Mouse (Mus musculus) urinary bladder, adult 18-20 months (tissue): Measurements from ENCODE around the gene Arhgdia.
"Not testable (repeated sequence)": the region's sequence is repeated elsewhere in the genome, so short reads cannot be mapped to it uniquely, and the experiment has no call there.

Source experiments
- DNase-seq, 2 experiments: peaks; one replicate each; pipeline ENCODE4 v3.0.0; 2022; ENCODE audit warnings: low spot score in 2 of 2, mixed read lengths in 2 of 2

Arhgdia gene

GRCm38 (mm10) chr11:120579316-120580107 is 1.9 kb downstream of the Arhgdia start:
- peak; percentile 36 to 71 for DNase-seq

GRCm38 (mm10) chr11:120578694-120579243 is 2.7 kb downstream of the Arhgdia start:
- no peak for DNase-seq

- DNase-seq = no peak
Observed at GRCm38 (mm10) chr11:120578024-120578693, 3.3 kb downstream of the Arhgdia start.

GRCm38 (mm10) chr11:120577211-120578023 is 4.0 kb downstream of the Arhgdia start:
- DNase-seq = no peak

- DNase-seq = no peak
Observed at GRCm38 (mm10) chr11:120576365-120576981, 5.0 kb downstream of the Arhgdia start.

GRCm38 (mm10) chr11:120575940-120576339 is 5.5 kb downstream of the Arhgdia start:
- DNase-seq = no peak

GRCm38 (mm10) chr11:120575046-120575445 is 6.4 kb downstream of the Arhgdia start:
- no peak for DNase-seq

GRCm38 (mm10) chr11:120574278-120574600 is 7.2 kb downstream of the Arhgdia start:
- no peak for DNase-seq

- DNase-seq = no peak
Observed at GRCm38 (mm10) chr11:120573585-120574277, 7.7 kb downstream of the Arhgdia start.

- DNase-seq = peak; percentile 98 to 100
Observed at GRCm38 (mm10) chr11:120572752-120573584, 8.5 kb downstream of the Arhgdia start, which contains the start of gene P4hb. P4hb (minus strand) TSS chr11:120573253.

- no peak for DNase-seq
Observed at GRCm38 (mm10) chr11:120572417-120572751, 9.0 kb downstream of the Arhgdia start.

GRCm38 (mm10) chr11:120571754-120572416 is 9.5 kb downstream of the Arhgdia start:
- DNase-seq = no peak

GRCm38 (mm10) chr11:120571122-120571521 is 10.3 kb downstream of the Arhgdia start:
- no peak for DNase-seq

GRCm38 (mm10) chr11:120568324-120568723 is 13.1 kb downstream of the Arhgdia start:
- DNase-seq = no peak

- DNase-seq = no peak
Observed at GRCm38 (mm10) chr11:120565114-120565513, 16.3 kb downstream of the Arhgdia start.

- DNase-seq = no peak
Observed at GRCm38 (mm10) chr11:120562949-120563348, 18.5 kb downstream of the Arhgdia start.

GRCm38 (mm10) chr11:120560952-120561728 is 20.3 kb downstream of the Arhgdia start:
- no peak for DNase-seq

GRCm38 (mm10) chr11:120558843-120559242 is 22.6 kb downstream of the Arhgdia start:
- DNase-seq = not testable (repeated sequence)

GRCm38 (mm10) chr11:120555260-120555659 is 26.2 kb downstream of the Arhgdia start:
- DNase-seq = no peak
